Mouse (Mus musculus) cerebellum, adult 2 months (tissue): ENCODE data around the gene Ubap2l. TPM values are rescaled to one million over a fixed set of nuclear protein-coding genes. Genes with fewer than 3 reads are reported as not detected.

Experiments used
- DNase-seq, 2 experiments: peaks; one replicate each; pipeline ENCODE4 v3.0.0; 2021
- H3K27ac ChIP-seq: fragments of 200-500 bp; 2 replicates; pipeline ENCODE4 v1.5.1; 2012; ENCODE audit warnings: low read length, control low read depth, inconsistent platforms; ENCODE audit not compliant: insufficient read depth
- H3K27me3 ChIP-seq: fragments of 200-500 bp; 2 replicates; pipeline ENCODE4 v1.6.1; 2012; ENCODE audit warnings: inconsistent platforms, mild to moderate bottlenecking, low read length, moderate library complexity; ENCODE audit not compliant: control insufficient read depth, insufficient read depth
- H3K4me1 ChIP-seq: fragments of 200-500 bp; 2 replicates; pipeline ENCODE4 v1.6.1; 2011; ENCODE audit warnings: low read length; ENCODE audit not compliant: control insufficient read depth, insufficient read depth
- H3K4me3 ChIP-seq: fragments of 200-500 bp; replicated peaks from 2 replicates; pipeline ENCODE3; 2011; ENCODE audit warnings: mild to moderate bottlenecking, low read depth, low read length, control low read depth; ENCODE audit not compliant: insufficient read depth
- CTCF ChIP-seq: fragments of 200-500 bp; IDR thresholded peaks from 2 replicates; pipeline ENCODE4 v1.5.1; 2011; ENCODE audit warnings: low read depth, mild to moderate bottlenecking, control low read depth, low read length, moderate library complexity, borderline replicate concordance; ENCODE audit not compliant: insufficient read depth
- POLR2A ChIP-seq: fragments of 200-500 bp; IDR thresholded peaks from 2 replicates; pipeline ENCODE4 v1.6.1; 2011; ENCODE audit warnings: low read length, control low read depth, borderline replicate concordance; ENCODE audit not compliant: insufficient read depth
- WGBS: fragments of 180-500 bp; shearing (Covaris S2); methylation state at CpG from one replicate; pipeline ENCODE4 v1.1.7; 2018; 5-methylcytosine and 5-hydroxymethylcytosine counted together
- polyA plus RNA-seq: library from polyadenylated mRNA; depleted of rRNA; stranded (reverse); fragments of >200 nt; gene quantifications from 2 replicates; pipeline ENCODE4 v1.2.3, GENCODE M21; 2012

Gene Ubap2l
- polyA plus RNA-seq, 1 experiment: 90.4 TPM

- Histone ChIP-seq H3K27ac (no peak overlapping the region), H3K4me3 (no peak overlapping the region), H3K4me1 (no peaks in the 10 kb centered on the region), H3K27me3 (no peaks in the 10 kb centered on the region)
- no peak for DNase-seq
- WGBS: 55% methylated on average over 3 of the region's 3 CpGs
- TF ChIP-seq POLR2A (no peak), CTCF (no peak)
Measured at GRCm38 (mm10) chr3:89987211-89987610, 65.2 kb downstream of the Ubap2l start.

GRCm38 (mm10) chr3:89982426-89982825, 70.0 kb downstream of the Ubap2l start:
- Histone ChIP-seq H3K27ac (no peak overlapping the region), H3K4me3 (no peak overlapping the region), H3K27me3 (no peaks in the 10 kb centered on the region), H3K4me1 (no peaks in the 10 kb centered on the region)
- no peak for DNase-seq
- TF ChIP-seq POLR2A (no peak), CTCF (no peak)
- WGBS: 73% methylated on average over 5 of the region's 5 CpGs

GRCm38 (mm10) chr3:89976859-89977258, 75.6 kb downstream of the Ubap2l start:
- no peak overlapping the region for H3K27ac ChIP-seq
- no peak for DNase-seq
- H3K4me1 ChIP-seq: no peaks in the 10 kb centered on the region
- H3K4me3 ChIP-seq: no peak overlapping the region
- no peaks in the 10 kb centered on the region for H3K27me3 ChIP-seq
- no peak for TF ChIP-seq CTCF
- no peak for TF ChIP-seq POLR2A

- no peaks in the 10 kb centered on the region for H3K27me3 ChIP-seq
- TF ChIP-seq POLR2A: no peak
- TF ChIP-seq CTCF: no peak
- no peak overlapping the region for H3K4me3 ChIP-seq
- no peak for DNase-seq
- H3K27ac ChIP-seq: no peak overlapping the region
- peaks cover 4% of the 10 kb centered on the region for H3K4me1 ChIP-seq
- WGBS: 69% methylated on average over 7 of the region's 7 CpGs
Measured at GRCm38 (mm10) chr3:89968509-89968908, 83.9 kb downstream of the Ubap2l start.

- no peak for DNase-seq
- Histone ChIP-seq H3K27me3 (no peaks in the 10 kb centered on the region), H3K4me1 (peaks cover 7% of the 10 kb centered on the region), H3K4me3 (no peak overlapping the region), H3K27ac (no peak overlapping the region)
- TF ChIP-seq POLR2A (no peak), CTCF (0 out of 2 replicates have a peak, but pooled peaks have one; percentile 15)
- 74% methylated on average over 4 of the region's 4 CpGs for WGBS
Measured at GRCm38 (mm10) chr3:89966946-89967345, 85.5 kb downstream of the Ubap2l start.

- Histone ChIP-seq H3K4me1 (peaks cover 15% of the 10 kb centered on the region), H3K4me3 (no peak overlapping the region), H3K27me3 (no peaks in the 10 kb centered on the region), H3K27ac (no peak overlapping the region)
- 70% methylated on average over 5 of the region's 5 CpGs for WGBS
- TF ChIP-seq POLR2A: no peak
- no peak for TF ChIP-seq CTCF
- no peak for DNase-seq
Measured at GRCm38 (mm10) chr3:89965972-89966371, 86.5 kb downstream of the Ubap2l start.

GRCm38 (mm10) chr3:89965557-89965956, 86.9 kb downstream of the Ubap2l start:
- Histone ChIP-seq H3K27ac (no peak overlapping the region), H3K4me1 (peaks cover 16% of the 10 kb centered on the region), H3K4me3 (no peak overlapping the region), H3K27me3 (no peaks in the 10 kb centered on the region)
- 92% methylated on average over 8 of the region's 8 CpGs for WGBS
- no peak for TF ChIP-seq POLR2A
- no peak for TF ChIP-seq CTCF
- no peak for DNase-seq

- 21% methylated on average over 22 of the region's 22 CpGs for WGBS
- peak; percentile 74 for TF ChIP-seq CTCF
- no peak for TF ChIP-seq POLR2A
- peak; percentile 71 to 72 for DNase-seq
- no peaks in the 10 kb centered on the region for H3K27me3 ChIP-seq
- no peak overlapping the region for H3K27ac ChIP-seq
- H3K4me3 ChIP-seq: peak overlapping the region; percentile 69
- H3K4me1 ChIP-seq: peaks cover 18% of the 10 kb centered on the region
Measured at GRCm38 (mm10) chr3:89963926-89964739, 88.3 kb downstream of the Ubap2l start.
